Mouse (Mus musculus) olfactory bulb, adult 2 months (tissue): ENCODE results near the gene Itih4.

Source experiments
- CTCF ChIP-seq: fragments of 200-500 bp; IDR thresholded peaks from 2 replicates; pipeline ENCODE4 v1.5.1; 2012; ENCODE audit warnings: low read depth, mild to moderate bottlenecking, low read length, moderate library complexity; ENCODE audit not compliant: insufficient read depth
- POLR2A ChIP-seq: fragments of 200-500 bp; IDR thresholded peaks from 2 replicates; pipeline ENCODE4 v1.6.1; 2012; ENCODE audit warnings: mild to moderate bottlenecking, low read depth, low read length, moderate library complexity; ENCODE audit not compliant: insufficient read depth

DNA sequence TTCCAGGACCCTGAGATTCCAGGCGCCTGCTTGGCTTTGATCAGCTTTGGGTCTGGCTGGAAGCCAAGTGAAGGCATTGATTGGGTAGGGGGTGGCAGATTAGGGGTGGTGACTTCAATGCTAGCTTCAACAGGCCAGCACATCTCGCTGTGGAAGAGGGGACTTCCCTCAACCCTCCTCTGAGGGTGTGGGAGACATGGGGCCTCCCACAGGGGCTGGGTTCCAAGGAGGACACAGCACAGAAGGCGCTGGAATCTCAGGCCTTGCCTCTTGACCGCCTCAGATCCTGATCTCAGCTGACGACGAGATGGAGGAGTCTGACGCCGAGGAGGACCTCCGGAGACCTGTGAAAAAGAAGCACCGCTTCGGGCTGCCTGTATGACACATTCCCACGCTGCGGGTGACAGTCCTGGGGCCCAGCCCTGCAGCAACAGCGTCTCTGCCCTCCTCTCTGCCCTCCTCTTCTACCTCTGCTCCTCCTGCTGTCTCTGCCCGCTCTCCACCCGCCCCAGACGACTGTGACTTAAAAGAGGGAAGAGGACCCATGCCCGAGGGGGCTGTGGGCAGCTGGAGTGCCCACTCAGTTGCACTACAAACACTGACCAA, 12.1 kb upstream of the Itih4 start:
- TF ChIP-seq POLR2A: no peak
- TF ChIP-seq CTCF: no peak
